Mouse (Mus musculus): ENCODE measurements at regions not wholly inside any gene's neighbourhood (a gene's known extent, or its start where the extent isn't known, plus 50 kb on each side); places are given as distances from the start of the nearest gene placed in this dataset.

GRCm38 (mm10) chr10:55335997-55336396 is 770.7 kb upstream of the Msl3l2 start:
- Histone ChIP-seq H3K4me3 (ENCODE audit: insufficient read depth, low read depth, low read length) (no peak overlapping the region), H3K27me3 (ENCODE audit: control insufficient read depth, insufficient read depth, low read length) (no peaks in the 10 kb centered on the region), H3K4me1 (ENCODE audit: control insufficient read depth, insufficient read depth, low read length) (no peaks in the 10 kb centered on the region), H3K36me3 (ENCODE audit: control insufficient read depth, insufficient read depth, low read length) (no peaks in the 10 kb centered on the region), H3K27ac (replicated peaks; ENCODE audit: insufficient read depth, low read depth, low read length) (no peak overlapping the region), H3K79me2 (ENCODE audit: control insufficient read depth, insufficient read depth, low read length) (no peaks in the 10 kb centered on the region), H3K9ac (ENCODE audit: low read depth, low read length) (no peak overlapping the region)
- no peak for DNase-seq (ENCODE audit: extremely low read depth, low read depth, low spot score)
- TF ChIP-seq CTCF (IDR thresholded peaks at IDR 0.05; ENCODE audit: low read depth, low read length) (no peak), POLR2A (IDR thresholded peaks at IDR 0.05; ENCODE audit: extremely low read depth, insufficient read depth, low read length) (no peak)
- 83% methylated on average over 3 of the region's 3 CpGs for WGBS

- WGBS = 62% methylated on average over 1 of the region's 1 CpGs
- Histone ChIP-seq H3K27me3 (ENCODE audit: control insufficient read depth, insufficient read depth, low read length) (no peaks in the 10 kb centered on the region), H3K4me1 (ENCODE audit: control insufficient read depth, insufficient read depth, low read length) (no peaks in the 10 kb centered on the region), H3K4me3 (ENCODE audit: insufficient read depth, low read depth, low read length) (no peak overlapping the region), H3K27ac (replicated peaks; ENCODE audit: insufficient read depth, low read depth, low read length) (no peak overlapping the region), H3K36me3 (ENCODE audit: control insufficient read depth, insufficient read depth, low read length) (no peaks in the 10 kb centered on the region), H3K79me2 (ENCODE audit: control insufficient read depth, insufficient read depth, low read length) (no peaks in the 10 kb centered on the region), H3K9ac (ENCODE audit: low read depth, low read length) (no peak overlapping the region)
- no peak for DNase-seq (ENCODE audit: extremely low read depth, low read depth, low spot score)
- TF ChIP-seq POLR2A (IDR thresholded peaks at IDR 0.05; ENCODE audit: extremely low read depth, insufficient read depth, low read length) = no peak
- no peak for TF ChIP-seq CTCF (IDR thresholded peaks at IDR 0.05; ENCODE audit: low read depth, low read length)
These were observed 758.6 kb upstream of the Msl3l2 start for GRCm38 (mm10) chr10:55348071-55348470.
